Mouse (Mus musculus) brain, adult 2 months (tissue): ENCODE measurements at regions not wholly inside any gene's neighbourhood (a gene's known extent, or its start where the extent isn't known, plus 50 kb on each side); places are given as distances from the start of the nearest gene placed in this dataset.
A peak's percentile ranks its signal among the peaks of the same experiment; 100 is the strongest.

ENCODE experiments used
- DNase-seq: peaks from one replicate; pipeline ENCODE4 v3.0.0; 2011; ENCODE audit warnings: low read depth, low spot score

GRCm38 (mm10) chr1:63851476-63852094, 82.5 kb upstream of the 4933402D24Rik start:
- DNase-seq = peak; percentile 82

GRCm38 (mm10) chr1:63850262-63850661, 81.2 kb upstream of the 4933402D24Rik start:
- no peak for DNase-seq

DNA sequence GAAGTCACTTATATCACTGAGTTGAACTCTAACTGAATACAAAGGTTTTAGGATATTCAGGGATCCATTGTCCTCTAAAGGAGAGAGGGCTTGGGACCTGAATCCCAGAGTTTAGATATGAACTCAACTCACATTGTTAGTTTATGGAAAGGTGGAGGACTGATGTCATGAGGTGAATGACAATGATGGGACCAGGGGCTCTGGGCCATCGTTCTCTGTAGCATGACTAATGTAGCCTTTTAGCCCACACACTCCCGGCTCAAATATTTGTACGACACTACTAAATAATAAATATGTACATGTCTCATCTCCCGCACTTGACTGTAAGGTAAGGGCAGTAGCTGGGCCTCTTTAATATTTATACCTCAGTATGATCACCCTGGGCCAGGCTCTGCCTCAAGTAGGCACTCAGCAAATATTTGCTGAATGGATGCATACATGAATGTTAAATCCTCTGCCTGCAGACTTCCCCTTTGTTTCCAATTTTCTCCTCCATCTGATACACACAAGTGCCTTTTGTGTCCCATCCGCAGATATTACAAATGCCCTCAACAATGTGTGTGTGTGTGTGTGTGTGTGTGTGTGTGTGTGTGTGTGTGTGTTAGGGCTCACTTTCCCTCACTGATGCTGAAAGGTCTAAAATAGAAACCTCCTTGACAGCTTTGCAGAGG, 59.2 kb upstream of the 4933402D24Rik start:
- DNase-seq = peak; percentile 67

- peak; percentile 20 for DNase-seq
Measured at GRCm38 (mm10) chr1:63820614-63821270, 51.7 kb upstream of the 4933402D24Rik start.

GRCm38 (mm10) chr1:63819536-63820254, 50.6 kb upstream of the 4933402D24Rik start:
- peak; percentile 67 for DNase-seq
